Mouse (Mus musculus) heart, adult 11 months (tissue): ENCODE measurements around the gene Tacr1.

ENCODE experiments used
- DNase-seq: peaks from one replicate; pipeline ENCODE4 v3.0.0; 2022

The Tacr1 gene

GRCm38 (mm10) chr6:82525107-82525867 is 123.2 kb downstream of the Tacr1 start:
- peak; percentile 17 for DNase-seq

GRCm38 (mm10) chr6:82528631-82529030 is 126.5 kb downstream of the Tacr1 start:
- peak; percentile 2 for DNase-seq

GRCm38 (mm10) chr6:82536641-82537040 is 134.5 kb downstream of the Tacr1 start:
- no peak for DNase-seq

- DNase-seq, result no peak
Measured at GRCm38 (mm10) chr6:82549270-82549669, 147.1 kb downstream of the Tacr1 start.

- DNase-seq, result peak; percentile 12
Measured at GRCm38 (mm10) chr6:82575445-82575844, 173.3 kb downstream of the Tacr1 start.

- DNase-seq, result no peak
Measured at GRCm38 (mm10) chr6:82585396-82585795, 183.3 kb downstream of the Tacr1 start.

- peak; percentile 94 for DNase-seq
Measured at GRCm38 (mm10) chr6:82589387-82589786, 187.3 kb downstream of the Tacr1 start.

- DNase-seq, result peak; percentile 44
Measured at GRCm38 (mm10) chr6:82595461-82596090, 193.4 kb downstream of the Tacr1 start.

GRCm38 (mm10) chr6:82603228-82603627 is 201.1 kb downstream of the Tacr1 start:
- DNase-seq, result peak; percentile 53

GRCm38 (mm10) chr6:82603665-82604064 is 201.5 kb downstream of the Tacr1 start:
- DNase-seq, result peak; percentile 77

- DNase-seq, result peak; percentile 33
Measured at GRCm38 (mm10) chr6:82604791-82605190, 202.7 kb downstream of the Tacr1 start.

GRCm38 (mm10) chr6:82608756-82609155 is 206.6 kb downstream of the Tacr1 start:
- peak; percentile 40 for DNase-seq

GRCm38 (mm10) chr6:82609339-82609926 is 207.3 kb downstream of the Tacr1 start:
- DNase-seq, result peak; percentile 37
